In genomic region chr17:26972107-26972506, GRCm38 (mm10) we compare ENCODE assay signal across 8 mouse cellular contexts. TPM values are rescaled to one million over a fixed set of nuclear protein-coding genes. Genes with fewer than 3 reads are reported as not detected.
A peak's percentile ranks its signal among the peaks of the same experiment; 100 is the strongest.
DNase-seq lines count a peak whose midpoint lies in the region; ATAC-seq and TF ChIP-seq lines count a peak whose summit lies in the region.

No protein-coding gene starts in this region.

- H3K36me3 ChIP-seq in heart, embryonic 13.5 days: peaks cover 51% of the 10 kb centered on the region
- H3K36me3 ChIP-seq in ES-E14 (ENCODE audit: control insufficient read depth, insufficient read depth, low read length, poor library complexity, severe bottlenecking) (peaks cover 19% of the 10 kb centered on the region), macrophage (ENCODE audit: inconsistent target) (0 out of 2 replicates have a peak, but pooled peaks cover 10% of the 10 kb centered on the region)
- peaks cover 3% of the 10 kb centered on the region; the same call in 1 of the 2 replicates for H3K36me3 ChIP-seq in hindbrain, embryonic 11.5 days (ENCODE audit: control insufficient read depth, insufficient read depth, low read length)

- peaks cover 44% of the 10 kb centered on the region for H3K4me1 ChIP-seq in heart, embryonic 13.5 days
- H3K4me1 ChIP-seq in ES-E14 (ENCODE audit: control insufficient read depth in 2 of 2, insufficient read depth in 2 of 2, low read length in 2 of 2, poor library complexity in 1 of 2): peaks cover 0 to 19% of the 10 kb centered on the region in 2 experiments; a peak in 1 of 4 replicates
- peaks cover 6% of the 10 kb centered on the region; the same call in 1 of the 2 replicates for H3K4me1 ChIP-seq in hindbrain, embryonic 11.5 days (replicated peaks; ENCODE audit: control insufficient read depth, insufficient read depth, low read length)

- no peak for ATAC-seq in heart, embryonic 13.5 days (ENCODE audit: extremely low read depth, insufficient number of reproducible peaks, low FRiP score, low TSS enrichment)
- no peak for ATAC-seq in hindbrain, embryonic 11.5 days (ENCODE audit: low FRiP score)
- ATAC-seq in activated CD4-positive, CD25-positive, alpha-beta regulatory T cell, adult 4 months: no peak
- no peak for ATAC-seq in monocyte, adult 5-6 weeks (replicated peaks; ENCODE audit: insufficient number of reproducible peaks, low FRiP score, low TSS enrichment, poor library complexity, severe bottlenecking)

- peaks cover 32% of the 10 kb centered on the region for H3K79me2 ChIP-seq in macrophage (ENCODE audit: inconsistent target)

- H3K9ac ChIP-seq in heart, embryonic 13.5 days: peak overlapping the region; percentile 90
- H3K9ac ChIP-seq in ES-E14 (ENCODE audit: insufficient read depth, low read depth, low read length, poor library complexity, severe bottlenecking): peak overlapping the region; percentile 86; the same call in 1 of the 2 replicates
- H3K9ac ChIP-seq in hindbrain, embryonic 11.5 days (ENCODE audit: low read depth, low read length): peak overlapping the region; percentile 70

- H3K4me2 ChIP-seq in heart, embryonic 13.5 days: peak overlapping the region; percentile 98
- H3K4me2 ChIP-seq in hindbrain, embryonic 11.5 days (replicated peaks; ENCODE audit: low read depth, low read length): peak overlapping the region; percentile 84

- H3K27me3 ChIP-seq in heart, embryonic 13.5 days (replicated peaks): no peaks in the 10 kb centered on the region
- H3K27me3 ChIP-seq in hindbrain, embryonic 11.5 days (ENCODE audit: control insufficient read depth, insufficient read depth, low read length): no peaks in the 10 kb centered on the region

- H3K27ac ChIP-seq in heart, embryonic 13.5 days (replicated peaks): peak overlapping the region; percentile 83
- H3K27ac ChIP-seq in ES-E14 (ENCODE audit: insufficient read depth, low read depth, low read length, poor library complexity, severe bottlenecking) (no peak overlapping the region), macrophage (peak overlapping the region; percentile 57)
- H3K27ac ChIP-seq in hindbrain, embryonic 11.5 days (ENCODE audit: low read depth, low read length): 0 out of 2 replicates have a peak overlapping the region, but pooled peaks have one; percentile 56

- peak overlapping the region; percentile 87 for H3K4me3 ChIP-seq in heart, embryonic 13.5 days
- H3K4me3 ChIP-seq in ES-E14 (ENCODE audit: insufficient read depth in 1 of 2, low read depth in 1 of 2, low read length in 2 of 2, poor library complexity in 1 of 2, severe bottlenecking in 1 of 2) (peak overlapping the region; percentile 77 to 93), macrophage (ENCODE audit: inconsistent target) (peak overlapping the region; percentile 87)
- peak overlapping the region; percentile 92 for H3K4me3 ChIP-seq in hindbrain, embryonic 11.5 days (ENCODE audit: low read depth, low read length)

- in situ Hi-C loops in ES-E14 (cut with MboI; ENCODE audit: low sequenced_read_pairs in 2 of 2, unreplicated experiment in 2 of 2): no loop called here

- 3% methylated on average over 3 of the region's 3 CpGs for WGBS in heart, embryonic 13.5 days
- WGBS in hindbrain, embryonic 11.5 days: 12% methylated on average over 3 of the region's 3 CpGs
- WGBS in macrophage (ENCODE audit: missing documents): 0% methylated on average over 2 of the region's 3 CpGs

- DNase-seq in heart, adult 18-20 months: no peak
- no peak for DNase-seq in ES-E14 (ENCODE audit: low read depth, low spot score)
- no peak for DNase-seq in hindbrain, embryonic 11.5 days (ENCODE audit: low spot score)
- no peak for DNase-seq in testis, postnatal 14 days (ENCODE audit: low spot score)

- H3K9me3 ChIP-seq in heart, embryonic 13.5 days: no peaks in the 10 kb centered on the region
- H3K9me3 ChIP-seq in ES-E14 (ENCODE audit: control insufficient read depth, insufficient read depth, low read depth, low read length): no peaks in the 10 kb centered on the region
- H3K9me3 ChIP-seq in hindbrain, embryonic 11.5 days (ENCODE audit: control insufficient read depth, low read length): no peaks in the 10 kb centered on the region

TF ChIP-seq in ES-E14, 5 proteins besides CTCF, POLR2A, EP300 and RAD21:
- no peak for TF ChIP-seq CHD2 (IDR thresholded peaks at IDR 0.05; ENCODE audit: low read depth, low read length)
TF ChIP-seq in ES-E14: peak in this region for 0.

RNA-seq across cellular contexts. Expression of gene Zbtb9, which starts 0.9 kb away (rescaled TPM):
- polyA plus RNA-seq in heart, embryonic 13.5 days (2015; fragmentation: Nextera tagmentation; extraction: Ambion mirVana): 9.1 and 9.8 TPM in 2 replicates
- total RNA-seq in heart, adult 18-20 months (2021): 1 to 10 TPM; 2.6 to 3.7 TPM
- 6.7 and 8.2 TPM in 2 replicates for total RNA-seq in ES-E14 (2012; rRNA removed)
- polyA plus RNA-seq in hindbrain, embryonic 11.5 days (2014; fragmentation: Nextera tagmentation; extraction: Ambion mirVana): 10.5 and 13.2 TPM in 2 replicates
- 10 to 100 TPM in 12 of 26 experiments, 1 to 10 TPM in 14; 1.9 to 23.0 (median 8.2) TPM for total RNA-seq in macrophage (2018; cell fraction: chromatin; rRNA removed)
- 10 to 100 TPM in 15 of 26 experiments, 1 to 10 TPM in 11; 5.7 to 13.3 (median 10.6) TPM for total RNA-seq in macrophage (2018; cell fraction: cytosol; rRNA removed)
- 10 to 100 TPM in 11 of 26 experiments, 1 to 10 TPM in 15; 3.9 to 27.3 (median 8.4) TPM for total RNA-seq in macrophage (2018; cell fraction: nucleus; rRNA removed)
- polyA plus RNA-seq in macrophage (2018): 9.0 to 9.9 TPM (median 9.3 TPM) in 3 replicates
- 1 to 10 TPM; 8.6 to 9.8 TPM for polyA plus RNA-seq in activated CD4-positive, CD25-positive, alpha-beta regulatory T cell, adult 4 months (2017; shearing (Covaris generic))
- 23.5 to 34.2 TPM (median 32.3 TPM) in 3 replicates for total RNA-seq in monocyte, adult 5-6 weeks (2017)

RNA-seq across cellular contexts. Expression of gene Syngap1, which starts 31.1 kb away (rescaled TPM):
- 1.3 and 2.0 TPM in 2 replicates for polyA plus RNA-seq in heart, embryonic 13.5 days (2015; fragmentation: Nextera tagmentation; extraction: Ambion mirVana)
- total RNA-seq in heart, adult 18-20 months (2021): 1 to 10 TPM; 3.6 to 5.5 TPM
- 6.6 and 10.3 TPM in 2 replicates for total RNA-seq in ES-E14 (2012; rRNA removed)
- polyA plus RNA-seq in hindbrain, embryonic 11.5 days (2014; fragmentation: Nextera tagmentation; extraction: Ambion mirVana): 3.4 and 4.7 TPM in 2 replicates
- total RNA-seq in macrophage (2018; cell fraction: chromatin; rRNA removed): 1 to 10 TPM; 1.8 to 8.5 (median 5.6) TPM
- 1 to 10 TPM in 5 of 26 experiments, under 1 TPM in 21; 0.39 to 1.7 (median 0.73) TPM for total RNA-seq in macrophage (2018; cell fraction: cytosol; rRNA removed)
- total RNA-seq in macrophage (2018; cell fraction: nucleus; rRNA removed): 1 to 10 TPM in 25 of 26 experiments, under 1 TPM in 1; 0.58 to 6.1 (median 3.0) TPM
- polyA plus RNA-seq in macrophage (2018): 0.32 to 1.8 TPM (median 0.85 TPM) in 3 replicates
- polyA plus RNA-seq in activated CD4-positive, CD25-positive, alpha-beta regulatory T cell, adult 4 months (2017; shearing (Covaris generic)): not detected
- total RNA-seq in monocyte, adult 5-6 weeks (2017): 0.76 to 3.9 TPM (median 0.96 TPM) in 3 replicates

RNA-seq across cellular contexts. Expression of gene Cuta, which starts 32.7 kb away (rescaled TPM):
- polyA plus RNA-seq in heart, embryonic 13.5 days (2015; fragmentation: Nextera tagmentation; extraction: Ambion mirVana): 152 and 169 TPM in 2 replicates
- total RNA-seq in heart, adult 18-20 months (2021): 100 to 1,000 TPM in 1 of 2 experiments, 10 to 100 TPM in 1; 93.2 to 100 TPM
- 43.0 and 60.0 TPM in 2 replicates for total RNA-seq in ES-E14 (2012; rRNA removed)
- 135 and 154 TPM in 2 replicates for polyA plus RNA-seq in hindbrain, embryonic 11.5 days (2014; fragmentation: Nextera tagmentation; extraction: Ambion mirVana)
- total RNA-seq in macrophage (2018; cell fraction: chromatin; rRNA removed): 10 to 100 TPM in 16 of 26 experiments, 1 to 10 TPM in 10; 4.2 to 40.7 (median 14.2) TPM
- 100 to 1,000 TPM in 9 of 26 experiments, 10 to 100 TPM in 17; 80.8 to 134 (median 92.3) TPM for total RNA-seq in macrophage (2018; cell fraction: cytosol; rRNA removed)
- 10 to 100 TPM; 14.2 to 93.0 (median 41.5) TPM for total RNA-seq in macrophage (2018; cell fraction: nucleus; rRNA removed)
- polyA plus RNA-seq in macrophage (2018): 40.7 to 118 TPM (median 91.4 TPM) in 3 replicates
- 100 to 1,000 TPM; 147 to 198 TPM for polyA plus RNA-seq in activated CD4-positive, CD25-positive, alpha-beta regulatory T cell, adult 4 months (2017; shearing (Covaris generic))
- total RNA-seq in monocyte, adult 5-6 weeks (2017): 22.8 to 35.9 TPM (median 25.9 TPM) in 3 replicates

RNA-seq across cellular contexts. Expression of gene Phf1, which starts 39.3 kb away (rescaled TPM):
- polyA plus RNA-seq in heart, embryonic 13.5 days (2015; fragmentation: Nextera tagmentation; extraction: Ambion mirVana): 8.4 and 9.2 TPM in 2 replicates
- 10 to 100 TPM; 15.3 to 16.5 TPM for total RNA-seq in heart, adult 18-20 months (2021)
- total RNA-seq in ES-E14 (2012; rRNA removed): 9.4 and 13.3 TPM in 2 replicates
- polyA plus RNA-seq in hindbrain, embryonic 11.5 days (2014; fragmentation: Nextera tagmentation; extraction: Ambion mirVana): 4.5 and 5.5 TPM in 2 replicates
- 10 to 100 TPM; 24.9 to 99.8 (median 44.7) TPM for total RNA-seq in macrophage (2018; cell fraction: chromatin; rRNA removed)
- 10 to 100 TPM in 10 of 26 experiments, 1 to 10 TPM in 16; 6.5 to 12.8 (median 9.1) TPM for total RNA-seq in macrophage (2018; cell fraction: cytosol; rRNA removed)
- total RNA-seq in macrophage (2018; cell fraction: nucleus; rRNA removed): 10 to 100 TPM; 13.6 to 53.0 (median 27.4) TPM
- 5.3 to 13.1 TPM (median 7.6 TPM) in 3 replicates for polyA plus RNA-seq in macrophage (2018)
- 10 to 100 TPM; 10.4 to 13.5 TPM for polyA plus RNA-seq in activated CD4-positive, CD25-positive, alpha-beta regulatory T cell, adult 4 months (2017; shearing (Covaris generic))
- 26.2 to 57.6 TPM (median 30.0 TPM) in 3 replicates for total RNA-seq in monocyte, adult 5-6 weeks (2017)

RNA-seq across cellular contexts. Expression of gene Kifc5b, which starts 55.2 kb away (rescaled TPM):
- polyA plus RNA-seq in heart, embryonic 13.5 days (2015; fragmentation: Nextera tagmentation; extraction: Ambion mirVana): 6.3 and 7.0 TPM in 2 replicates
- total RNA-seq in heart, adult 18-20 months (2021): 1 to 10 TPM in 1 of 2 experiments, under 1 TPM in 1; 0.37 to 1.1 TPM
- total RNA-seq in ES-E14 (2012; rRNA removed): 52.5 and 83.4 TPM in 2 replicates
- polyA plus RNA-seq in hindbrain, embryonic 11.5 days (2014; fragmentation: Nextera tagmentation; extraction: Ambion mirVana): 4.6 and 5.9 TPM in 2 replicates
- 10 to 100 TPM in 5 of 26 experiments, 1 to 10 TPM in 19, under 1 TPM in 2; 0.55 to 24.8 (median 4.0) TPM for total RNA-seq in macrophage (2018; cell fraction: chromatin; rRNA removed)
- total RNA-seq in macrophage (2018; cell fraction: cytosol; rRNA removed): 1 to 10 TPM in 10 of 26 experiments, under 1 TPM in 16; 0.10 to 1.6 (median 0.82) TPM
- total RNA-seq in macrophage (2018; cell fraction: nucleus; rRNA removed): 10 to 100 TPM in 1 of 26 experiments, 1 to 10 TPM in 18, under 1 TPM in 7; 0.63 to 12.7 (median 2.0) TPM
- polyA plus RNA-seq in macrophage (2018): 0.69 to 1.8 TPM (median 0.74 TPM) in 3 replicates
- polyA plus RNA-seq in activated CD4-positive, CD25-positive, alpha-beta regulatory T cell, adult 4 months (2017; shearing (Covaris generic)): 1 to 10 TPM; 2.0 to 4.5 TPM
- 1.5 to 3.2 TPM (median 2.3 TPM) in 3 replicates for total RNA-seq in monocyte, adult 5-6 weeks (2017)
